Mouse (Mus musculus) lung, embryonic 14.5 days (tissue): ENCODE data around the gene Cd3e. TPM values are rescaled to one million over a fixed set of nuclear protein-coding genes. Genes with fewer than 3 reads are reported as not detected.

Source experiments
- ATAC-seq: fragments of 200-750 bp; cut with Nextera tagmentation; 2 replicates; pipeline ENCODE4 v1.8.0; 2017; ENCODE audit warnings: mild to moderate bottlenecking, moderate TSS enrichment, moderate library complexity; ENCODE audit not compliant: insufficient read depth
- DNase-seq: peaks from one replicate; pipeline ENCODE4 v3.0.0-alpha.2; 2015
- H3K27ac ChIP-seq: fragments of 300-500 bp; sonication (generic); 2 replicates; pipeline ENCODE4 v1.5.1; 2014; ENCODE audit warnings: low read depth, mild to moderate bottlenecking, moderate library complexity
- H3K27me3 ChIP-seq: fragments of 300-500 bp; sonication (generic); 2 replicates; pipeline ENCODE4 v1.6.1; 2014; ENCODE audit warnings: low read length, control low read depth; ENCODE audit not compliant: insufficient read depth
- H3K36me3 ChIP-seq: fragments of 300-500 bp; sonication (generic); 2 replicates; pipeline ENCODE4 v1.6.1; 2014; ENCODE audit warnings: control low read depth; ENCODE audit not compliant: insufficient read depth
- H3K4me1 ChIP-seq: fragments of 300-500 bp; sonication (generic); 2 replicates; pipeline ENCODE4 v1.6.1; 2014; ENCODE audit warnings: antibody characterized with exemption, control low read depth; ENCODE audit not compliant: insufficient read depth
- H3K4me2 ChIP-seq: fragments of 300-500 bp; sonication (generic); 2 replicates; pipeline ENCODE4 v1.6.1; 2014; ENCODE audit warnings: mild to moderate bottlenecking
- H3K4me3 ChIP-seq: fragments of 300-500 bp; sonication (generic); 2 replicates; pipeline ENCODE4 v1.5.1; 2014; ENCODE audit warnings: low read depth, low read length
- H3K9ac ChIP-seq: fragments of 300-500 bp; sonication (generic); 2 replicates; pipeline ENCODE4 v1.6.1; 2014
- H3K9me3 ChIP-seq: fragments of 300-500 bp; sonication (generic); 2 replicates; pipeline ENCODE4 v1.6.1; 2016; ENCODE audit warnings: low read depth, low read length, control low read depth
- CTCF ChIP-seq: IDR thresholded peaks from 2 replicates; pipeline ENCODE4 v1.5.1; 2016; ENCODE audit warnings: antibody characterized with exemption, low read depth
- WGBS: fragments of 180-500 bp; shearing (Covaris S2); extraction: QIAGEN DNeasy Blood & Tissue Kit; methylation state at CpG from one replicate; pipeline ENCODE4 v1.1.7; 2014; 5-methylcytosine and 5-hydroxymethylcytosine counted together
- polyA plus RNA-seq: library from polyadenylated mRNA; unstranded; fragments of >200 nt; fragmentation: Nextera tagmentation; extraction: Ambion mirVana; gene quantifications from 2 replicates; pipeline ENCODE4 v1.2.1, GENCODE M21; 2014

Gene Cd3e
- polyA plus RNA-seq, 1 experiment from 2014 or later, result not detected

DNA sequence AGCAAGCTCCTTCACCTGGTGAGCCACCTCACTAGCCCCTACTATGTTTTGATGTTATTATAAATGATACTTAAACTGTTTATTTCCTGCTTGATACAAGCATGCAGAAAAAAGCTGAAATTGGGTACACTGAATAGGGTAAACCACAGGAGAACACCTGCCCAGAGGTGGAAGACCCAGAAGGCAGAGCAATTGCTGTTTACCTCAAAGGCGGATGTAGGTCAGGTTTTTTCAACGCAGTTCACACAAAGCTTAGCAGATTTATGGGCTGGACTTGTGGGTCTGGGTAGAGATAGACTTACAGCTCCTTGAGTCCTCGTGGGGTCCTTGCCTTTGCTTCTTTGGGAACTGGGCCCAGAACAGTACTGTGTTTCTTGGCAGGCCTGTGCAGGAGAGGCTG is 6.4 kb upstream of the Cd3e start:
- Histone ChIP-seq H3K4me2 (no peak overlapping the region), H3K27ac (no peak overlapping the region), H3K9ac (no peak overlapping the region), H3K4me1 (no peaks in the 10 kb centered on the region), H3K4me3 (no peak overlapping the region), H3K36me3 (no peaks in the 10 kb centered on the region), H3K27me3 (no peaks in the 10 kb centered on the region), H3K9me3 (no peaks in the 10 kb centered on the region)
- no peak for ATAC-seq
- DNase-seq, result no peak
- 67% methylated on average over 3 of the region's 3 CpGs for WGBS
- no peak for TF ChIP-seq CTCF

GRCm38 (mm10) chr9:45014879-45015278 is 5.5 kb upstream of the Cd3e start:
- Histone ChIP-seq H3K4me2 (no peak overlapping the region), H3K27me3 (no peaks in the 10 kb centered on the region), H3K36me3 (no peaks in the 10 kb centered on the region), H3K27ac (no peak overlapping the region), H3K4me3 (no peak overlapping the region), H3K4me1 (no peaks in the 10 kb centered on the region), H3K9ac (no peak overlapping the region), H3K9me3 (no peaks in the 10 kb centered on the region)
- no peak for TF ChIP-seq CTCF
- 43% methylated on average over 2 of the region's 2 CpGs for WGBS
- DNase-seq, result no peak
- no peak for ATAC-seq

DNA sequence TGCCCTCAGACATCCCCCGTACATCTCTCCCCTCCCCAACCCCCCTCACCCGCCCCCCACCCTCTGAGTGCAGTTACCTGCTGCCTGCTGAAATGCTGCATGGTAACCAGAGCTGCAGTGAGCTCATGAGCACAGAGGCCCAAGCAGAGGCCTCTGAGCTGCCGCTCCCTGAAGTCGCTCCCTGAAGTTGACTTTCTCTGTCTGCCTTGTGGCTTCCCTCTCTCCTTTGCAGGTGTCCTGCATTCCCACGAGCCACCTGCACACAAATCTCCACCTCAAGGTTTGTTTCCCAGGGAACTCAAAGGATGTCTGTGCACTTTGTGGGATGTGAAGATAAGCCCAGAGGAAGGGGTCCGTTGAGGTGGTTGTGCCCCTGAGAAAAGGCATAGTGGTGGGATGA is 1.9 kb upstream of the Cd3e start:
- no peaks in the 10 kb centered on the region for H3K27me3 ChIP-seq
- ATAC-seq (no peak), DNase-seq (no peak)
- H3K27ac ChIP-seq, result no peak overlapping the region
- no peak overlapping the region for H3K9ac ChIP-seq
- H3K9me3 ChIP-seq, result no peaks in the 10 kb centered on the region
- H3K4me2 ChIP-seq, result no peak overlapping the region
- TF ChIP-seq CTCF, result no peak
- no peak overlapping the region for H3K4me3 ChIP-seq
- 35% methylated on average over 6 of the region's 6 CpGs for WGBS
- no peaks in the 10 kb centered on the region for H3K36me3 ChIP-seq
- no peaks in the 10 kb centered on the region for H3K4me1 ChIP-seq

DNA sequence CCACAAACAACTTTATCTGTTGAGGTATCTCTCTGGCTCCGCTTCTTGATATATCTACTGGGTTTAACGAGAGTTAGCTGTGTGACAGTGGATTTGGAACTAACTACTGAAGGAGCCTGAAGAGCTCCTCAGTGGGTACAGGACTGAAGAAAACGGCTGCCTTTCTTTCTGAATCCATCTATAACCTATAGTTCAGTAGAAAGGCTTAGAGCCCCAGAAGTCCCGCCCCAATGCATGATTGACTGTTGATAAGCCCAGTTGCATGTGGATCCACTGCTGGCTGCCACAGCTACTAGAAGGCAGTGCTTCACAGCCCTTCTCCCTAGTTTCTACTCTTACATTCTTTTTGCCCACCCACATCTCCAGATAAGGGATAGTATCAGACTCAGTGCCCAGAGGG is 1.0 kb upstream of the Cd3e start:
- Histone ChIP-seq H3K4me1 (no peaks in the 10 kb centered on the region), H3K9ac (no peak overlapping the region), H3K27me3 (no peaks in the 10 kb centered on the region), H3K36me3 (no peaks in the 10 kb centered on the region), H3K4me2 (no peak overlapping the region), H3K9me3 (no peaks in the 10 kb centered on the region), H3K27ac (no peak overlapping the region), H3K4me3 (no peak overlapping the region)
- 62% methylated on average over 4 of the region's 4 CpGs for WGBS
- DNase-seq, result peak; percentile 7
- no peak for TF ChIP-seq CTCF
- no peak for ATAC-seq

DNA sequence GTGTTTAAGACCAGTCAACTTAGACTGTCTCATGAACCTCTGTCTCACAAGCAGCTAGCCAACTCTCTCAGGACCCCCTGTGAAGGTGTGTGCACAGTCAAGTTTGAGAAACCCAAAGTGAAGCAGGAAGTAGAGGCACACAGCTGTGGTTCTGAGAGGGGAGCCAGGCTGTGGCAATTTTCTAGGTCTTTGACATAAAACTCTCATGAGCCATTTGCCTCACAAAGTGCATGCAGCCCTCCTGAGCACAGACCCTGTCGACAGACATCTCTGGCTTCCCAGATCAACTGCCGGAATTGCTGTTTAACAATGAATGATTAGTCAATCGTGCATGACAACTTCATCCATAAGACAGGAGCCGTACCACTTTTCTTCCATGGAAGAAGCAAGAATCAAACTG is 1.1 kb downstream of the Cd3e start:
- no peak for TF ChIP-seq CTCF
- Histone ChIP-seq H3K36me3 (no peaks in the 10 kb centered on the region), H3K27ac (no peak overlapping the region), H3K9ac (no peak overlapping the region), H3K4me2 (no peak overlapping the region), H3K9me3 (no peaks in the 10 kb centered on the region), H3K4me3 (no peak overlapping the region), H3K27me3 (no peaks in the 10 kb centered on the region), H3K4me1 (no peaks in the 10 kb centered on the region)
- ATAC-seq (no peak), DNase-seq (no peak)
- WGBS, result 72% methylated on average over 4 of the region's 4 CpGs

DNA sequence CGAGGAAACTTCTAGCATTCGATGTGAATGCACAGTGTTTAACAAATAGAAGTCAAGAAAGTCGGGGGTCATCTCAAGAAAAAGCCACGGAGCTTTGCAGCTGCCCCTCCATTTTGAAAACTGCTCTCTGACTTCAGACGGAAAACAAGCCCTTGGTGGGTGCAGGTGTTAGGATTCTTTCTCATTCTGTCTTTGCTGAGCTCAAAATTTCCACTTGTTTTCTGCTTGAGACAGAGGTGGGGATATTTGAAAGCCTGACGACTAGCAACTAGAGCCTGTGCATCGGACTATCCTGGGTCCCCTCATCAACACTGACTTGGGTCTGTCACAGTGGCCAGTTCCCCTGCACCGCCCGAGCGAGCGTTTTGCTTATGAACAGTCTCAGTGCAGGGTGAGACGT is 2.0 kb downstream of the Cd3e start:
- Histone ChIP-seq H3K9me3 (no peaks in the 10 kb centered on the region), H3K36me3 (no peaks in the 10 kb centered on the region), H3K4me2 (no peak overlapping the region), H3K4me1 (no peaks in the 10 kb centered on the region), H3K27me3 (no peaks in the 10 kb centered on the region), H3K27ac (no peak overlapping the region), H3K4me3 (no peak overlapping the region), H3K9ac (no peak overlapping the region)
- no peak for ATAC-seq
- DNase-seq, result no peak
- 64% methylated on average over 12 of the region's 12 CpGs for WGBS
- TF ChIP-seq CTCF, result no peak

- DNase-seq (no peak), ATAC-seq (no peak)
- Histone ChIP-seq H3K4me2 (no peak overlapping the region), H3K4me1 (no peaks in the 10 kb centered on the region), H3K9me3 (no peaks in the 10 kb centered on the region), H3K27ac (no peak overlapping the region), H3K36me3 (no peaks in the 10 kb centered on the region), H3K9ac (no peak overlapping the region), H3K27me3 (no peaks in the 10 kb centered on the region), H3K4me3 (no peak overlapping the region)
- WGBS, result 50% methylated on average over 3 of the region's 3 CpGs
- no peak for TF ChIP-seq CTCF
Observed at GRCm38 (mm10) chr9:45000249-45000648, 9.2 kb downstream of the Cd3e start.

DNA sequence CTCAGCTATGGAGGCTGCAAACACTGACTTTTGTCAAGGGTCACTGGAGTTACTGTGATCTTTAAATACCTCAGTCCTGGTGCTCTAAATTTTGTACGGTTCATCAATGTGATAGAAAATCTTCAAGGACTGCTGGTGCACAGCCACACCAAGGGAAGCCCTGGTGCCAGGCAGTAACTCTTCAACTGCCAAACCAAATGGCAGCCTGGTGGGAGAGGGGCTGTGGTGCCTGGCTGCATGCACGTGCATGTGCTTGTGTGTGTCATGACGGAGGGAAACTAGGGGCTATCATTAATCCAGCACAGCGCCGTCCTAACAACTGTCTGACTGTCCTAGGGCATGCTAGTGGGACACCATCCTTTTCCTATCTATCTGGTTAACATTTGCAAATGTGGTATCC is 9.7 kb downstream of the Cd3e start:
- no peak overlapping the region for H3K27ac ChIP-seq
- DNase-seq, result no peak
- no peaks in the 10 kb centered on the region for H3K9me3 ChIP-seq
- no peak overlapping the region for H3K4me3 ChIP-seq
- no peak overlapping the region for H3K4me2 ChIP-seq
- H3K27me3 ChIP-seq, result no peaks in the 10 kb centered on the region
- ATAC-seq, result no peak
- H3K9ac ChIP-seq, result no peak overlapping the region
- no peaks in the 10 kb centered on the region for H3K4me1 ChIP-seq
- 71% methylated on average over 5 of the region's 5 CpGs for WGBS
- TF ChIP-seq CTCF, result no peak
- H3K36me3 ChIP-seq, result no peaks in the 10 kb centered on the region
